Mouse (Mus musculus) cerebellum, postnatal 4 days (tissue): ENCODE measurements around the gene Otub2.

ENCODE experiments used
- DNase-seq, 2 experiments: peaks; one replicate each; pipeline ENCODE4 v3.0.0; 2022; ENCODE audit warnings: low spot score in 2 of 2, mixed read lengths in 1 of 2

The Otub2 gene

GRCm38 (mm10) chr12:103371711-103372110, 16.8 kb upstream of the Otub2 start:
- peak in 1 of 2 experiments; percentile 62 for DNase-seq

GRCm38 (mm10) chr12:103373530-103374236, 14.8 kb upstream of the Otub2 start:
- DNase-seq = no peak

GRCm38 (mm10) chr12:103376124-103376523, 12.4 kb upstream of the Otub2 start:
- DNase-seq = no peak

DNA sequence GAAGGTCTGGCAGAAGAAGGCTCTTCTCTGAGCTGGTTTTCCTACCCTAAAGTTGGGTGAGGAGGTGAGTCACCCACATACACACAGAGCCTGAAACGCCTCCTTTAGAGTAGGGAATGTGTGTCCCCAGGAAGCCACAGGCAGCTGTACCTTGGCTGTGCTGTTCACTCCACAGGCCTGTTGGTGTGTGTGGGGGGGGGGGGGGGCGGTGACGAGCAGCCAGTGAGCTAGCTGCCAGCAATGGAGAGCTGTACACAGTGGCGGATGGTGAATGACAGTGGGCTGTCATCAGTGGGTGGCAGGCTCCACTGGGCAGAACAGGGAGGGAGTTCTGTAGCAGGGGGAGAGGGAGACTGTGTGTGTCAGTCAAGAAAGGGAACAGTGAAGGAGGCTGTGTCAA, 11.7 kb upstream of the Otub2 start:
- no peak for DNase-seq

DNA sequence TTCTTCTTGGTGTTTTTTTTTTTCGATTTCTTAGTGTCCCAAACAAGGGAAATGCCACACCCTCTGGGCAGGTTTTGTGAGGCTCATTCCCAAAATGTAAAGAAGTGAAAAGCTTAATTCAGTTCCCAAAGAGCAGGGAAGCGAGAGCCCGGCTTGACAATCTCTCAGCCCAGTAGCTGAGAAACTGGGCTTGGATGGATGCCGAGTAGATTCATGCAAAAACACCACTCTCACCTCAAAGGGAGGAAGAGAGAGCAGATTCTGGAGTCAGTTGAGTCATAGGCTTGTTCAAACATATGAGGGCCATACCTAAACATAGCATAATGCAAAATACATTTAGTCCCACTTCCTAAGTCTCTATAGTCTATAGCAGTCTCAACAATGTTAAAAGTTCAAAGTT, 8.3 kb upstream of the Otub2 start:
- no peak for DNase-seq

GRCm38 (mm10) chr12:103389348-103389727, 856 bp downstream of the Otub2 start:
- DNase-seq = no peak

DNA sequence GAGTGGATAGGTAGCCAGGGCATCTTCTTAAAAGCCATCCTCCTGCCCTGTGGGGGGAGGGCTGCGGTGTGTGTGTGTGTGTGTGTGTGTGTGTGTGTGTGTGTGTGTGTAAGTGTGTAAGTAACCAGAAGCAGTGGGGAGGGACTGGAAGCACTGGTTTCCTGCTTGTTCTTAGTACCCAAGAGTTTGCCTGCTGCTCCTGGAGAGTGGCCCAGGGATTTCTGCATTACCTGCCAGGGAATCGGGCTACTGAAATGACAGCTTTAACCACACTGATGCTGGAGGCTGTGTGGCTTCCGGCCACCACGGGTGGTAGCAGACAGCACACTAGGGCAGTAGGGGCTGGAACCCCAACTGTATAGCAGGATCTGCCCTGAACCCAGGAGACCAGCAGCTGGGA, 1.5 kb downstream of the Otub2 start:
- no peak for DNase-seq

GRCm38 (mm10) chr12:103391098-103391497, 2.6 kb downstream of the Otub2 start:
- no peak for DNase-seq

DNA sequence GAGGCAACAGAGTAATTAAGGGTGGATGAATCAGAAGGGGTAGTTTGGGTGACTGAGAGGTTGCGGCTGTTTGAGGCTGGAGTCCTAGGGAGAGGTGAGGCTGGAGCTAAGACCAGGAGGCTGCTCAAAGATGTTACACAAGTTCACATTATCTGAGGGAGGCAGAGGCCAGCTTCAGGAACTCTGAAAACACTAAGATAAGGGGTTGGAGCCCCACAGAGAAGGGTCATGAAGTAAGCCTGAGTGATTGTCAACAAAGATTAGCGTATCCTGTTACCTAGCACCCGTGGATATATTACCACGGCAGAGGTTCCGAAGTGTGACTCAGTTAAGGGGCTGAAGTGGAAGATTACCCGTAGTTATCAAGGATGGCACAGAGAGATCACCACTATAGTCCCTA, 5.0 kb downstream of the Otub2 start:
- no peak for DNase-seq

GRCm38 (mm10) chr12:103395486-103396275, 7.2 kb downstream of the Otub2 start:
- no peak for DNase-seq

DNA sequence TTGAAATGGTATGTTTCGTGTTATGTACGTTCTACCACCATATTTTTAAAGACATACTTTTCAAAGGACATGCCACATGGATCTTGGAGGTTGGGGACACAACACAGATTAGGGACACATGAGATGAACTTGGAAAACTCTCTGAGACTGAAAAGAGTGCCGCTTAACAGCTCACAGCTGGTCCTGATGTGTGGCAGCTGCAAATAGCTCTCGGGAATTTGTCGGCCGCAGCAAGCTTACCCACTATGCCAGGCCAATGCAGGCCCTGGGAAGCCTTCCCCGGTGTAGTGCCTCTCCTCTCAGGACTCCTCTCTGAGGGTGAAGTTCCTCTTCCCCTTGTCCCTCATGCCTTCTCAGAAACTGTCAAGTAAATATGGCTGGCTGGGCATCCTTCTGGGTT, 8.3 kb downstream of the Otub2 start:
- no peak for DNase-seq

DNA sequence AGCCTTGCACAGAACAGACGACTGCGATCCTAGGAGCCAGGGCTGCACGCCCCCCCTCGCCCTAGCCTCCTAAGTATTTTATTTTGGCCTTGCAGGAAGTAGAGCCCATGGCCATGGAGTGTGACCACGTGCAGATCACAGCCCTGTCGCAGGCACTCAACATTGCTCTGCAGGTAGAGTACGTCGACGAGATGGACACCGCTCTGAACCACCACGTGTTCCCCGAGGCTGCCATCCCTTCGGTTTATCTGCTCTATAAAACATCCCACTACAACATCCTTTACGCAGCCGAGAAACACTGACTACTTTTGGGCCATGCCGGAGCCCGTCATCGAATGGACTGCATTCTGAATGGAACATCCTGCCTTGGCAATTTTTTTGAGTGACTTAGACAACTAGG, 15.6 kb downstream of the Otub2 start:
- no peak for DNase-seq

DNA sequence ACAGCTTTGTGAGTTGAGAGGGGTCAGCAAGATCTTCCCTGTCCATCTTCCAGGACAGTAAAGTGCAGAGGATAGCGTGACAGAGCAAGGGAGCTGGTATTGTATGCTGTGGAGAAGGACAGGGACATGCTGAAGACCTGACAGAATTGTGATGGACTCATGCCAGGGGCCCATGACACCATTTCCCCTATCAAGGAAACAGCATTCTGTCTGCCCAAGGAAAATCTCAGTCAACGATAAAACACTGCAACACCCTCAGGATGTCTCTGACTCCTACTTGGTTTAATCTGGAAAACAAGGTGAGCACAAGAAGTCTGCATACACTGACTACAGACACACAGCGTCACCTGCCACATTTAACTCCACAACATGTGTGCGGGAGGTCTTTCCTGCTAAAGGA, 19.2 kb downstream of the Otub2 start, which contains the start of gene 9330161L09Rik:
Gene 9330161L09Rik (minus strand): TSS at position 101 of the 400 bp plus-strand sequence.
- no peak for DNase-seq

- DNase-seq = no peak
Measured at GRCm38 (mm10) chr12:103408144-103408543, 19.7 kb downstream of the Otub2 start.

DNA sequence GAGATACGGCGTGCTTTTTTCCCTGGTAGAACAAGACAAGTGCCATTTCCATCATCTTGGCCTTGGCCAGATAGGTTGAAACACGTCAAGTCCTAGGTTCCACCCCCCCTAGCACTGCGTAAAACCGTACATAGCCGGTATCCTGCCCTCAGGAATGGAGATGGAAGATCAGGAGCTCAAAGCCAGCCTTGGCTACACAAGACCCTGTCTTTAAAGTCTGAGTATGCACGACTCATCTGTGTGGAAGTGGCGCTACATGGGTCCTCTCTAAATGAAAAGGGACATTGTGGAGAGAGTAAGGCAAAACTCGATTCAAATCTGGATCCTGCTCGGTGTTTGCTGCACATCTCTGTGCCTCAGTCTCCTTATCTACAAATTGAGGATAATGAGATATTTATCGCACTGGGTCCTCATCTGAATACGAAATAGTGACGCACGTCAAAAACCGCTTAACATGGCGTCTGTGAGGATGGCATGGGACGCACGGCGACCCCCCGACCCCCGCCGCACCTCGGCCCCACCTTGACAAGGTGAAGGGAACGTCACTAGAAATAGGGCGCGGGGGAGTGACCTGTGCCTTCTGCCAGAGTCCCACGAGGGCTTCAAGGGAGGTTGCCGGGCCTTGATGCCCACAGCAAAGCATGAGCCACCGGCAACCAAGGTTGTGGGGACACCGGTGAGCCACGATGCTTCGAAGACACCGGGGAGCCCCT, 36.7 kb downstream of the Otub2 start:
- DNase-seq = no peak

DNA sequence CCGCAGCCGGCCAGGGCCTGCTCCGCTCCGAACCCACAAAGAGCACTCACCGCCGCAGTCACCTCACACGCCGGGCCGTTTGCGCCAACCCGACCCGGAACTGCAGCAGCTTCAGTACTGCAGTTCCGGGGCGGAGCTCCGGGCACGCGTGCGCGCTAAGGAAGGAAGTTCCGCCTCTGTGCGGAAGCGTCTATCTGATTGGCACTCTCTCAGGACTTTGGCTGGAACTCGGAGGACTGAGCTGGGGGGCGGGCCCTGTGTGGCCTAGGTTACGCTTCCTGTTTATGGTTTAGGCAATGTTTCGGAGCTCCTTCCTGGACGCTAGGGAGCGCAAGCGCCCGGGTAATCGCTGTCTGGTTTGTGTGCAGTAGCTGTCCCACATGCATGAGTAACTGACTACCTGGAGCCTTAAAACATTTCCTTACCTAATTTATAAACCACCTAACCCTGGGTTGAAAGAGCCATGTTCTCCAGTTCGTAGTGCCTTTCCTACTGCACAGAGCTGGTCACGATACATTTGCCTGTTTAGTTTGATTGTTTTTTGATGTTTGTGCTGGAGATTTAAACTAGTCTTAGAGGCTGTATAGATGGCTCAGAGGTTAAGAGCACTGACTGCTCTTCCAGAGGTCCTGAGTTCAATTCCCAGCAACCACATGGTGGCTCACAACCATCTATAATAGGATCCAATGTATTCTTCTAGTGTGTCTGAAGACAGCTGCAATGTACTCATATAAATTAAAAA, 37.4 kb downstream of the Otub2 start, which contains the start of gene Ddx24:
Gene Ddx24 (minus strand): TSS at position 102 of the 742 bp plus-strand sequence.
- DNase-seq = peak; percentile 90 to 95

DNA sequence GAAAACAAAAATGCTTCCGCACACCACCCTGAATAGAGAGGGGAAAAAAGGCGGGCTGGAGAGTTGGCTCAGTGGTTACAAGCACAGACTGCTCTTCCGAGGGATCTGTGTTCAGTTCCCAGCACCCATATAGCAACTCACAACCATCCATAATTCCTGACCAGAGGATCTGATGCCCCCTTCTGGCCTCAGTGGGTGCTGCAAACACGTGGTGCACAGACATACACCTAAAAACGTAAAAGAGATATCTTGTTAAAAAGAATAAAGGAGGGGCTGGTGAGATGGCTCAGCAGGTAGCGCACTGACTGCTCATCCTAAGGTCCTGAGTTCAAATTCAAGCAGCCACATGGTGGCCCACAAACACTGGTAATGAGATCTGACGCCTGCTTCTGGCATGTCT, 38.2 kb downstream of the Otub2 start:
- no peak for DNase-seq

DNA sequence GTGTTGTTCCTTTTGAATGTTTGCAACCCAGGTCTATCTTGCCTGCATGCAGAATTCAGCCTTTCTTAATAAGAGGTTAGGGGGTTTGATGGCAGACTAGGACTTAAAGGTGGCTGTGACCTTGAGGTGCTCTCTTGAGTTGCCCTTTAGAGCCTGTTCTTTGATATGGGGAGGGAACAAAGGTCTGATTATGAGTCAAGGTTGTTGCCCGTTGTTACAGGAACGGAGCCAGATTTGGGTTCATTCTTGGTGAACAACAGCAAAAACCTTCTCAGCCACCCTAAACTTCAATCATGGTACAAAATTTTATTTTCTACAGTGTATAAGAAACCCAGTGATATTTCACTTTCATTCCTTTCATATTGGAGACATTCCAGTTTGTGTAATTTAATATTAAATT, 44.9 kb downstream of the Otub2 start:
- no peak for DNase-seq

GRCm38 (mm10) chr12:103433986-103434731, 45.7 kb downstream of the Otub2 start, which contains the start of gene Ifi27:
Gene Ifi27 (plus strand): TSS chr12:103434211.
- no peak for DNase-seq

GRCm38 (mm10) chr12:103434861-103435260, 46.4 kb downstream of the Otub2 start:
- DNase-seq = no peak

GRCm38 (mm10) chr12:103437601-103438000, 49.1 kb downstream of the Otub2 start:
- DNase-seq = no peak
